Comparison of ENCODE assay signal across 8 mouse cellular contexts in the genomic region with DNA sequence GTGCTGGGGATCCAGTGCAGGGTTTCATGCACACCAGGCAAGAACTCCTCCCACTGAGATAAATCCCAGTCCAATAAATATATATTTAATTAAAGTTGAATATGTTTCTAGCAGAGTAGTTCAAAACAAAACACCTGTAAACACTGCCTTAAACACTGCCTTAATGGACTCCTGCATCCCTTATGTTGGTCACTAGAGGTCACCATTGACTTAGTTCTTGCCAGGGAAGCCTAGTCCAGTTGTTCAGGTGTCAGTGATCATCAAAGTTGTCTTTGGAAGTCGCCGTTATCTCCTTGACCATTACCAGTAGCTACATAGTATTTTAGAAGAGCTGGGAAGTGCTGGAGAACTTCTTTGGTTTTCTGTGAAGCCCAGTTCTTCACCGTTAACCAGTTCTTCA. TPM values are rescaled to one million over a fixed set of nuclear protein-coding genes. Genes with fewer than 3 reads are reported as not detected.
A peak's percentile ranks its signal among the peaks of the same experiment; 100 is the strongest.
DNase-seq lines count a peak whose midpoint lies in the region; ATAC-seq and TF ChIP-seq lines count a peak whose summit lies in the region.

No protein-coding gene starts in this region.

- 17% methylated on average over 3 of the region's 3 CpGs for WGBS in heart, embryonic 11.5 days (ENCODE audit: insufficient replicate concordance)
- WGBS in liver, adult 2 months: 20% methylated on average over 3 of the region's 3 CpGs

- H3K27ac ChIP-seq in heart, embryonic 11.5 days (ENCODE audit: low read depth, low read length): no peak overlapping the region
- H3K27ac ChIP-seq in liver, adult 2 months (replicated peaks; ENCODE audit: insufficient read depth, low read depth, low read length): no peak overlapping the region

- H3K4me1 ChIP-seq in heart, embryonic 11.5 days (ENCODE audit: control insufficient read depth, insufficient read depth, low read length): 0 out of 2 replicates have a peak, but pooled peaks cover 2% of the 10 kb centered on the region
- peaks cover 15% of the 10 kb centered on the region for H3K4me1 ChIP-seq in E14TG2a.4 (replicated peaks; ENCODE audit: low read depth, low read length)
- peaks cover 8% of the 10 kb centered on the region for H3K4me1 ChIP-seq in liver, adult 2 months (ENCODE audit: control insufficient read depth, insufficient read depth, low read length)

- peak; percentile 57 for TF ChIP-seq CTCF in E14TG2a.4 (conservative IDR thresholded peaks at IDR 0.05; ENCODE audit: low read length)
- peak; percentile 76 for TF ChIP-seq CTCF in liver, adult 2 months (IDR thresholded peaks at IDR 0.05; ENCODE audit: low read depth, low read length)

- H3K9ac ChIP-seq in heart, embryonic 11.5 days (ENCODE audit: low read depth, low read length): no peak overlapping the region
- no peak overlapping the region for H3K9ac ChIP-seq in liver, adult 2 months (ENCODE audit: low read depth, low read length)

- peak; percentile 90 for DNase-seq in heart, adult 11 months
- DNase-seq in embryo, embryonic 9.5 days (ENCODE audit: extremely low spot score): peak; percentile 45
- peak; percentile 63 for DNase-seq in liver, adult 2 months (ENCODE audit: extremely low read depth, low read depth, low spot score)
- peak; percentile 73 for DNase-seq in retina, postnatal 1 day
- DNase-seq in urinary bladder, adult 18-20 months (ENCODE audit: low spot score in 2 of 2): no peak
- no peak for DNase-seq in right cerebral cortex, postnatal 4 days

- no peak overlapping the region for H3K4me3 ChIP-seq in heart, embryonic 11.5 days (ENCODE audit: low read depth, low read length)
- no peak overlapping the region for H3K4me3 ChIP-seq in E14TG2a.4 (replicated peaks; ENCODE audit: low read length)
- H3K4me3 ChIP-seq in liver, adult 2 months (ENCODE audit: insufficient read depth, low read depth, low read length): no peak overlapping the region

- no peaks in the 10 kb centered on the region for H3K27me3 ChIP-seq in heart, embryonic 11.5 days (ENCODE audit: control insufficient read depth, insufficient read depth, low read length)
- no peaks in the 10 kb centered on the region for H3K27me3 ChIP-seq in E14TG2a.4 (ENCODE audit: insufficient read depth, low read length)
- H3K27me3 ChIP-seq in liver, adult 2 months (ENCODE audit: control insufficient read depth, insufficient read depth, low read length): no peaks in the 10 kb centered on the region

- peaks cover 4% of the 10 kb centered on the region; the same call in 1 of the 2 replicates for H3K9me3 ChIP-seq in heart, embryonic 11.5 days (replicated peaks; ENCODE audit: control insufficient read depth, low read length)
- no peaks in the 10 kb centered on the region for H3K9me3 ChIP-seq in E14TG2a.4 (ENCODE audit: low read length)

- H3K36me3 ChIP-seq in heart, embryonic 11.5 days (ENCODE audit: control insufficient read depth, insufficient read depth, low read length): no peaks in the 10 kb centered on the region
- H3K36me3 ChIP-seq in E14TG2a.4 (ENCODE audit: insufficient read depth, low read length): no peaks in the 10 kb centered on the region
- H3K36me3 ChIP-seq in liver, adult 2 months (ENCODE audit: control insufficient read depth, insufficient read depth, low read length): no peaks in the 10 kb centered on the region

- H3K79me2 ChIP-seq in liver, adult 2 months (ENCODE audit: control insufficient read depth, insufficient read depth, low read length): no peaks in the 10 kb centered on the region

- H3K4me2 ChIP-seq in heart, embryonic 11.5 days: no peak overlapping the region

- TF ChIP-seq POLR2A in liver, adult 2 months (IDR thresholded peaks at IDR 0.05; ENCODE audit: extremely low read depth, insufficient read depth, low read length): no peak

- ATAC-seq in heart, embryonic 11.5 days (replicated peaks; ENCODE audit: insufficient number of reproducible peaks, low FRiP score, low TSS enrichment): no peak

RNA-seq across cellular contexts. Expression of a gene that starts 1.1 kb away (rescaled TPM):
- 0.10 and 0.41 TPM in 2 replicates for polyA plus RNA-seq in heart, embryonic 11.5 days (2014; fragmentation: Nextera tagmentation; extraction: Ambion mirVana)
- total RNA-seq in liver, adult 2 months (2014; rRNA removed): not detected in 2 replicates
- polyA plus RNA-seq in liver, adult 2 months (2012; rRNA removed): 0.05 TPM in 1 of 2 replicates, not detected in the other

RNA-seq across cellular contexts. Expression of a gene that starts 1.1 kb away (rescaled TPM):
- 50.8 and 54.0 TPM in 2 replicates for polyA plus RNA-seq in heart, embryonic 11.5 days (2014; fragmentation: Nextera tagmentation; extraction: Ambion mirVana)
- total RNA-seq in liver, adult 2 months (2014; rRNA removed): 3.1 and 4.0 TPM in 2 replicates
- 3.1 and 3.8 TPM in 2 replicates for polyA plus RNA-seq in liver, adult 2 months (2012; rRNA removed)

RNA-seq across cellular contexts. Expression of a gene that starts 19.9 kb away (rescaled TPM):
- 1,994 and 2,294 TPM in 2 replicates for polyA plus RNA-seq in heart, embryonic 11.5 days (2014; fragmentation: Nextera tagmentation; extraction: Ambion mirVana)
- total RNA-seq in liver, adult 2 months (2014; rRNA removed): 1,154 and 1,241 TPM in 2 replicates
- polyA plus RNA-seq in liver, adult 2 months (2012; rRNA removed): 7,340 and 8,771 TPM in 2 replicates

RNA-seq across cellular contexts. Expression of a gene that starts 41.0 kb away (rescaled TPM):
- 15.8 and 17.9 TPM in 2 replicates for polyA plus RNA-seq in heart, embryonic 11.5 days (2014; fragmentation: Nextera tagmentation; extraction: Ambion mirVana)
- 1.4 and 2.8 TPM in 2 replicates for total RNA-seq in liver, adult 2 months (2014; rRNA removed)
- polyA plus RNA-seq in liver, adult 2 months (2012; rRNA removed): 4.8 TPM in 2 replicates

Comparison
In these comparisons a context has a peak if more than half of its experiments do, and no peak if none do; other contexts are left out.
1. DNase-seq: peak in heart, adult 11 months (single experiment), embryo, embryonic 9.5 days (single experiment), liver, adult 2 months (single experiment) and retina, postnatal 1 day (single experiment); none in urinary bladder, adult 18-20 months (0 of 2) and right cerebral cortex, postnatal 4 days (single experiment).
2. RNA of a gene that starts 1.1 kb away (polyA plus RNA-seq): 50.8 to 54.0 TPM in heart, embryonic 11.5 days; 3.1 to 3.8 TPM in liver, adult 2 months; every median in the first group is over 10 times any median in the second.